Mouse (Mus musculus) spleen, adult 18-20 months (tissue): ENCODE data around the gene Znhit6.

Source experiments
- DNase-seq, 2 experiments: peaks; one replicate each; pipeline ENCODE4 v3.0.0; 2022; ENCODE audit warnings: mixed read lengths in 2 of 2

The Znhit6 gene

DNA sequence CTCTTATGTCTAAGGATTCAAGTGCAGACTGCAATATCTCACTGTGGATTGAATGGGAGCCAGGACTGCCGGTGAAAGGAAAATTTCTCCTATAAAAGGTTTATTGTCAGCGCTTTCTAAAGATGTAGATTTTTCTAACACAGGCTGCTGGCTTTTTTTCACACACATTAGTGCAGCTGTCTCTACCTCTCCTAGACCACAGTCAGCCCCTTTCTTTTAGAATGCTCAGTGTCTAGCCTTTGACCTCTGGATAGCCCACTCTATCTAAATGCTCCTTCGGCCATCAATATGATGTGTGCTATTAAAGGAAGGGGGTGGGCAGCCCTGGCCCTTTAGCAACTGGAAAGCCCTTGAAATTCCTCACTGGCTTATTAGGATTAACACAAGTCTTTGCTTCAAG lies 70.0 kb downstream of the Znhit6 start:
- no peak for DNase-seq

DNA sequence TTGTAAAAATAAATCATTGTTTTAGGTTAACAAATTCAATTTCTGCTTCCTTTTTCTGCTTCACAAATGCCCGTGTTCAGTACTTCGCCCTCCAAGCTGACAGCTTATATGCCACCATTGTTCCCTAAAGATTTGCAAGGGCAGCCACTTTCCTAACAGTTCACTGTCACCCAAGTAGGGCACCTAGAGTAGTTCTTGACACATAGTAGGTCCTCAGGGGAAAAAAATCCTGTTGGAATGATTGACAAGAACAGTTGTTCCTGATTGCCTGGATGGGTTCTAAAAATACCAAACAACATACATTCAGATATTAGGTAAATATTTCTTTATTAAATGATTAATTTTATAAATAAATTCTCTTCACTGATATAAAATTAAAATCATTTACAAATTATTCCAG lies 70.7 kb downstream of the Znhit6 start:
- DNase-seq, result no peak

DNA sequence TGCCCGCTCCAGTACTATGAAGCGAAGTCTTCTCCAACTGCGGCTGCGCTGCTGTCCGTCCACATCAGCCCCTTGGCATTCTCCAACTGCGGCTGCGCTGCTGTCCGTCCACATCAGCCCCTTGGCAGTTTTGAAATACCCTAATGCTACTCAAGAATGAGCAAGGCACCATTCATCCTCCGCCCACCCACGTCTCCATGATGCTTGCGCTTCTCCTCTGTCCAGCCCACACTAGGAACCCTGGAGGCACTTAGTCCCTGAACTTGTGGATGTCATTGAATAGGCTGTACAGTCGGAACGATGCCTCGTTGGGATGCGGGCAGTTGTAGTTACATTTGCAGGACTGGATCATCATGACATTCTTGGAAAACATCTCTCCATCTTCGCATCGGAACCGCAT lies 71.4 kb downstream of the Znhit6 start:
- DNase-seq, result no peak

DNA sequence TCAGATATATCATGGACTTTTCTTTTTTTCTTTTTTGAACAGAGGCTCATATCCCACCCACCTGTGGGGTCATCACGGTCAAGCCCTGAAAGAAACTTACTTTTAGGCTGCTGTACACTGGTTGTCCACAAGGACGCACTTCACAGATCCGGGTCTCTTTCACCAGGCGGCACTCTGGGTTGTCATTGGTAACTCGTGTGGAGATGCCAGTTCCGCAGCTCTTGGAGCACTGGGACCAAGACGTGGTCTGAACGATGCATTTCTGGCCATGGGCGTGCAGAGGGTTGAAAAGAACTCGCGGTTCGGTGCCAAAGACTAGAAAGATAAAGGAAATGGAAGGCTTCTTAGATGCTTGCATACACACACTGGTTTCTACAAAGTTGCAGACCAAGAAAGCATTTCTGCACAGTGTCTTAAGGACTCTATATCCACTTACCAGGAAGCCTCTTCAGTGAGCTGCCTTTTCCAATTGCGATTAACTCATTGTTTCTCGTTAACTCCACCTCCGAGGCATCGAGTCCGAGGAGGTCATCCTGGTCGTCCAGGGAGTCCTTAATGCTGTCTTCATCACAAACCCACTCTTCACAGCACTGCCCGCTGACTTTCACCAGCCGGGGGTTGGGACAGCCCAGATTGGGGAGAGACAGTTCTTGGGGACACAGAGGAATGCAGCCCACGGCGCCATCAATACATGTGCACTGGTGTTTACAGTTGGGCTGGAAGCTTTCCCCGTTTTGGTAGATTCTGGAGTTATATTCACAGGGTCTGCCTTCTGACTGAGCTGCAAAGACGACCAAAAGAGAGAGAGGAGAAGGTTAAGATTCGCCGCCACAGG lies 72.3 kb downstream of the Znhit6 start:
- DNase-seq, result no peak

DNA sequence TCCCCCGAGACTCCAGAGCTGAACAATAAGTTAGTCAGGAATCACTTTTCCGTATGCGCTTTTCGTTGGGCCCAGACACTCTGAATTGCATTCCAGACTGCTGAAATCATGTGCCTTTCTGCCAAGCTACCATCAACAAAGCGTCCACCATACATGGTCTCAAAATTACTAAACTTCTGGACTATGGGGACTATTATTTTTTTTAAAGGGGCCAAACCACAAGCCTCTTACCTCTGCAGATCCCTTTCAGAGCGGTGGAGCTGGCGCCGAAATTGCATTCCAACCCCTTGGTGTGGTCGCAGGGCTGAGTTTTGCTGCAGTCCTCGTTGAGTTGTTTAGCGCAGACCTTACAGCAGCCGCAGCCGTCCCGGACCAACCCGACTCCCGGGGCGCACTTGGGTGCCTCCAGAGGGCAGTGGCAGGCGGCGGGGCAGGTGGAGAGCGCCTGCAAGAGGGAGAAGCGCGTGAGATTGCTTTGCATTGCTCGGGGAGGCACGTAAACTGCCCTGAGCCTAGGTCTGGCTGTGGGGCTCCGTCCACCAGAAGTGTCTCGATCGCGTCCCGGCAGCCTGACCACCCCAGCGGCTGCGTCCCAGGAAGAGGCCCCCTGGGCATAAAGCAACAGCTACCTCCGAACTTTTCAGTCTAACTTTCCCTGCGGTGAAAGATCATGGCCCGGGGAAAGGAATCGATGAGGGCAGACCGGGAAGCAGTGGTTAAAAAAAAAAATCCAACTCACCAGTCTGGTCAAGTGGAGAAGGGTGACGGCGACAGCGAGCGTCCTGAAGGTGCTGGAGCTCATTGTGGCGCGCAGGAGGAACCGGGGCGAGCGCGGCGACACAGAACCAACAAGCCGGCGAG lies 73.2 kb downstream of the Znhit6 start:
- DNase-seq, result no peak

DNA sequence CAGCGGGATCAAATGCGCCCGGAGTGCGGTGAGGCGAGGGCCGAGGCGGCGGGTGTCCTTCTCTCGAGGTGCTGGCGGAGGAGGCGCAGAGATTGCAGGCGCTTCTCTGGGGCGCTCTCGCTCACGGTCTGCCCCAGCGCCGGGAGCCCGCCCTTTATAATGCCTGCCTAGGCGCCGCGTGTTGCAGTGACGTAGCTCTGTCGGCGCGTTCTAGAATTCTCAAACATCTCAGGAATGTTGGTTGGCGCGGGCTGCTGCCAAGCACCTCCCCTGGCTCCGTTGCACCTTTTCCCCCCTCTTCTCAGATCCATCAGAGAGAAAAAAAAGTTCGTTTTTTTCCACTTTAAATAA lies 73.8 kb downstream of the Znhit6 start, which contains the start of gene Ccn1:
Ccn1 (minus strand) TSS at position 130 of the 351 bp plus-strand sequence.
- DNase-seq, result no peak

DNA sequence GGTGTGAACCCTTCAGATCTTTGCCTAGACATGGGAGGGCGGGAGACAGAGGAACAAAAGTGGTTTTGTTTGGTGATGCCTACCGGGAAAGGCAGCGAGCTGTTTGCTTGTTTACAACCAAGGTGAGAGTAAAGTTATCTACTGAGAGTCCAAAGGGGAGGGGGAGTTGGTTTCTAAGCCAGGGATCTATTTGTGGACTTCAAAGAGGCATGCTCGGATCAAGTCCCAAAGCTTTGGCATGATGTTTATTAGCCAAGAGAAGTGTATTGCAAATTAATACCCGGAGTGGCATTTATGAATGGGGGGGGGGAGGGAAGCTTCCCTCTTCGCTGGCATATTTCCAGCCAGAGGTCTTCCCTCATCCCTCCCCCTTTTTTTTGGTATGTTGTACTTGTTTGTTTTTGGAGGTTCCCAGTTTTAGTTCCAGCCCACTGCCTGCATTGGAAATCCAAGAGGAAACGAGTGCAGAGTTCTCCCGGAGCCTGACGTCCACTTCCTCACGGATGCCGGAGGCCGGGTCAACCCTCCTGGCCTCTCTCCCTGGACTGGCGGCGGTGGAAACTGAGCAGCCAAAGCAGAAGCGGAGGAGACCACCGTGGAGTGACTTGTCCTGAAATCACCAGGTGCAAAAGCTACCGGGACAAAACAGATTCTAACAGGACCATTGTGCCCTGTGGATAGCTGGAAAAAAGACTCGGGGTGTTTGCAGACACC lies 74.5 kb downstream of the Znhit6 start:
- no peak for DNase-seq

DNA sequence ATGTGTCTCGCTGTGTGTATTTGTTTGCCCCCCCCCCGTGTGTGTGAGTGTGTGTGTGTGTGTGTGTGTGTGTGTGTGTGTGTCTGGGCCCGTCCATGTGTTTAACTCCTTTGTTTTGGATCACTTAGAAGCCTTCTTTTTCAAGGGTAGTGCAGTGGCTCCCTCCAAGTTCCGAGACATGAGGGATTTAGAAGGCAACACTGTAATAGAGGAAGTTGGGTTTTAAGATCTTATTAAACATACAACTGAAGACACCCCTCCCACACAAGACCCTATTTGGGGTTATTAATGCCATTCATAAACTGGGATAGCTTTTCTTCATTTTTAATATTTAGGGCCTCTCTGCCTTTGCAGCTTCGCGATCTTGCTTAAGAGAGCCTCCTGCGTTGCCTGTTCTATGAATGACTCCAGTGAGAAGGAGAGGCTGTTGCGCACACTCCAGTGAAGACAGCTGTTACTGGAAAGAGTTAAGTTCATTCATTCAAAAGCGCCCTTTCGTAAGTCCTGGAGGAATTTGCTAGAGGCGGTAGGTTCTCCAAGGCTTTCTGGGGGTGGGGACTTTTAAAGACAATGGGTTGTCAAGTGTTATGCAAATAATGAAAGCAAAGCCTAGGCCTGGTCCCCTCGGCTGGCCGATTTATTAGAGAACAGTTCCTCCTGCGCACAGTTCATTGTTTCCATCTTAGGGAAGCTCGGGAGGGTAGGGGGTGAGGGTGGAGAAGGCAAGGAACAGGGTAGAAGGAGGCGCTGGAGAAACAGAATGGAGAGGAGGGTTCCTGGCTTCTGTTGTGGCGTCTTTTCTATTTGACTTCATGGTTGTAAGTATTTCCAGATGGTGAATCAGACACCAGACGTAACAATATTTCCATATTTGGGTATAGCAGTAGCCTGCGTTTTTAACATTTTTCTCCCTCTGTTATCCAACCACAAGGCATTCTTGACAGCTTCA lies 75.3 kb downstream of the Znhit6 start:
- no peak for DNase-seq

DNA sequence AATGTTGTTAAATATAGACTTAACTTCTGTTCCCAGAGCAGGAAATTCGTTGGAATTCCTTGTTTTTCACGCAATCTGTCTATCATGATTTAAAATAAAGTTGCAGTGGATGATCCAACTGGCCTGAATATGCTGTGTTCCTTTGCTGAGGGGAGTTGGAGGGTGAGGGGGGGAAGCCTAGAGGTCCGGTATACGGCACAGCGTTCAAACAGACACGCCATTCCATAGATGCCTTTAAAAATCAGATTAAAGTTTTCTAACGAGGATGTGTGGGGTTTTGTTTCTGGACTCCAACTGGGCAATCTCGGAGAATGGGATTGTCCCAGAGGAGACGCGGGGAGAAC lies 75.9 kb downstream of the Znhit6 start:
- no peak for DNase-seq

DNA sequence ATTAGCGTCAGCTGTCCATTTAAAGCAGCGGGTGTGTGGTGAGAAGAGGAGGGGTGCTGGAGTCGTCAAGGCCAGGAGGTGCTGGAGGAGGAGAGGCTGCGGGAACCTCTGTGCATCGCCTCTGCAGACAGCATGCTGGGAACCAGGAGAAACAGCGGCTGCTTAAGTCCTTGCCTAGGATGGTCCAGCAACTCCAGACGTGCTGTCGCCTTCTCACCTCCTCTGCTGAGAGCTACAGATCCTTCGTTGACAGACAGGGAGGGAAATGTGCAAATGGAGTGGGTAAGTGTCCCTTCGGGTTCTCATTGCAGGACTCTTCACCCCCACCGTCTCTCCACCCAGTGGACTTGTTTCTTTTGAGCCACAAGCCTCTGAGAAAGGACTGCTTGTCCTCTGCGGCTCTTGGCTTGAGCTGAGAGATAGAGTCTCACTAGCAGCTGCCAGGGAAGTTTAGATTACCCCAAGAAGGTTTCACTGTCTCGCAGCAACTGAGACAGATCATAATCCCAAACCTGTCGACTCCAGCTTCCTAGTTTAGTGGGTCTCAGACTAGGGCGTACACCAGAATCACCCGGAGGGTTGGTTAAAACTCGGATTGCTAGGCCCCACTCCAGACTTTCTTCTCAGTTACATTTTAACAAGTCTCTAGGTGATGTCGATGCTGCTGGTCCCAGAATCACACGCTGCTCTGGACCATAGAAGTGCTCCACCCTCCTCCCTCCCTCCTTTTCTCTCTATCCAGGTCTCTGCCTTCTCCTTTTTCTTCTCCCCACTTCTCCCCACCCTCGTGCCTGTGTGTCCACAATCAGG lies 76.5 kb downstream of the Znhit6 start:
- no peak for DNase-seq

DNA sequence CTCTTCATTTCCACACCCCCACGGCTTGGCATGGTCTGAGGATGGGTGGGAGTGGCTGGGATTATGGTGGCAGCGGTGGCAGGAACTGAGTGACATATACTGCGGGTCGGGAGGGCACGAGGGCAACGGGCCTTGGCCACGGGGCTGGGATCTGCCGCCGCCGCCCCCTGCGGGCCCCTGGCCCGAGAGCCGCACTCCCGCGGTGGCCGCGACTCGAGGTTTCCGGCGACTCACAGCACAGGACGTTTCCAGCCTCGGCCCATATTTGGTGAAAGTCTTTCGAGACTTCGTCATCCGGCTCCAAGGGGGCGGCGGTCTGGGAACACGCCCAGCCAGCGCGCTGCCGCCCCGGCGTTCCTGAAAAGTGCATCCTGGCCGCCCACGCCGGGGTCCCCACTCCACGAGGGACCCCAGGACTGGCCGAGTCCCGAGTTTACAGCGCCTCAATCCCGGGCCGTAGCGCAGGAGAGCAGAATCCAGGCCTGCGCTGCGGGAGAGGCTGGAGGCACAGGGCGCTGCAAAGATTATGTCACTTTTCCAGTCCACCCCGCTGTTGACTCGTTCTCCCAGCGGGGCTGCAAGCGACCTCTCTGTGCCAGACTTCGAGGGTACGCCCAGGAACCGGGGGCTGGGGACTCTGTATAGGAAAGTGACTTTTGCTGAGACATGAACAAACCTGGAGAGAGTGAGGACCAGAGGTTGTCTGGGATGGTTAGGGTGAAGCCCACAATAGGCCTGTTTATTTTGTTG lies 77.4 kb downstream of the Znhit6 start:
- DNase-seq, result no peak

DNA sequence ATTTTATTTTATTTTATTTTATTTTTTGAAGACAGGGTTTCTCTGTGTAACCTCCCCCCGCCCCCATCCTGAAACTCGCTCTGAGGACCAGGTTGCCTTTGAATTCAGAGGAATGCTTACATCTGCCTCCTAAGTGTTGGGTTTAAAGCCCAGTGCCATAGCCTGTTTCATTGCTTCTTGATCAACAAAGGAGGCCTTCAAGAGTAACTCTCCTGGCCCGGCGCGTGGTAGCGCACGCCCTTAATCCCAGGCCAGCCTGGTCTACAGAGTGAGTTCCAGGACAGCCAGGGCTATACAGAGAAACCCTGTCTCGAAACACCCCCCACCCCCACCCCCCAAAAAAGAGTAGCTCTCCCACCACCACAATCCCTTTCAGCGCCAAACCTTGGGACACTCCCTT lies 78.0 kb downstream of the Znhit6 start:
- DNase-seq, result no peak
